Mouse (Mus musculus) heart, embryonic 14.5 days (tissue): ENCODE measurements around the gene Col13a1. TPM values are rescaled to one million over a fixed set of nuclear protein-coding genes. Genes with fewer than 3 reads are reported as not detected.

Experiments
- ATAC-seq: fragments of 200-750 bp; cut with Nextera tagmentation; 2 replicates; pipeline ENCODE4 v1.8.0; 2017; ENCODE audit warnings: low read depth, moderate TSS enrichment; ENCODE audit not compliant: insufficient number of reproducible peaks, insufficient read depth, low FRiP score
- H3K27ac ChIP-seq, 2 experiments: fragments of 200-500 bp in 1 of 2; fragments of 300-500 bp in 1 of 2; sonication (generic) in 1 of 2; replicated peaks in 1 of 2; 2 replicates each; pipeline ENCODE4 v1.5.1; 2012 to 2014; ENCODE audit warnings: low read depth in 2 of 2, low read length in 2 of 2, control low read depth in 1 of 2, mild to moderate bottlenecking in 1 of 2, mixed read lengths in 1 of 2; ENCODE audit not compliant: control insufficient read depth in 1 of 2, insufficient read depth in 1 of 2
- H3K27me3 ChIP-seq: fragments of 300-500 bp; sonication (generic); 2 replicates; pipeline ENCODE4 v1.6.1; 2014; ENCODE audit warnings: mild to moderate bottlenecking, low read length, control low read depth; ENCODE audit not compliant: control insufficient read depth, insufficient read depth
- H3K36me3 ChIP-seq: fragments of 300-500 bp; sonication (generic); 2 replicates; pipeline ENCODE4 v1.6.1; 2014; ENCODE audit warnings: mild to moderate bottlenecking, control low read depth, low read length, mixed read lengths; ENCODE audit not compliant: control insufficient read depth, insufficient read depth
- H3K4me1 ChIP-seq, 2 experiments: fragments of 200-500 bp in 1 of 2; fragments of 300-500 bp in 1 of 2; sonication (generic) in 1 of 2; 2 replicates each; pipeline ENCODE4 v1.6.1; 2012 to 2014; ENCODE audit warnings: low read length in 2 of 2, control low read depth in 1 of 2, mixed read lengths in 1 of 2; ENCODE audit not compliant: control insufficient read depth in 2 of 2, insufficient read depth in 2 of 2
- H3K4me2 ChIP-seq: fragments of 300-500 bp; sonication (generic); 2 replicates; pipeline ENCODE4 v1.6.1; 2014; ENCODE audit warnings: mild to moderate bottlenecking, low read length
- H3K4me3 ChIP-seq, 2 experiments: fragments of 200-500 bp in 1 of 2; fragments of 300-500 bp in 1 of 2; sonication (generic) in 1 of 2; 2 replicates each; pipeline ENCODE4 v1.5.1; 2012 to 2014; ENCODE audit warnings: low read length in 2 of 2, mild to moderate bottlenecking in 2 of 2, control low read depth in 1 of 2, low read depth in 1 of 2, moderate library complexity in 1 of 2; ENCODE audit not compliant: control insufficient read depth in 1 of 2, insufficient read depth in 1 of 2
- H3K9ac ChIP-seq: fragments of 300-500 bp; sonication (generic); 2 replicates; pipeline ENCODE4 v1.6.1; 2014; ENCODE audit warnings: mild to moderate bottlenecking, low read length
- H3K9me3 ChIP-seq: fragments of 300-500 bp; sonication (generic); 2 replicates; pipeline ENCODE4 v1.6.1; 2016; ENCODE audit warnings: low read length, control low read depth; ENCODE audit not compliant: control insufficient read depth
- WGBS: fragments of 180-500 bp; shearing (Covaris S2); extraction: QIAGEN DNeasy Blood & Tissue Kit; methylation state at CpG from one replicate; pipeline ENCODE4 v1.1.7; 2014; 5-methylcytosine and 5-hydroxymethylcytosine counted together
- polyA plus RNA-seq: library from polyadenylated mRNA; unstranded; fragments of >200 nt; fragmentation: Nextera tagmentation; extraction: Ambion mirVana; gene quantifications from 2 replicates; pipeline ENCODE4 v1.2.1, GENCODE M21; 2014

The Col13a1 gene
- polyA plus RNA-seq, 1 experiment from 2014 or later = 9.5 TPM

- no peak overlapping the region for H3K27ac ChIP-seq
- no peak for ATAC-seq
- 83% methylated on average over 4 of the region's 4 CpGs for WGBS
Observed at GRCm38 (mm10) chr10:62012371-62012770, 33.5 kb upstream of the Col13a1 start.

DNA sequence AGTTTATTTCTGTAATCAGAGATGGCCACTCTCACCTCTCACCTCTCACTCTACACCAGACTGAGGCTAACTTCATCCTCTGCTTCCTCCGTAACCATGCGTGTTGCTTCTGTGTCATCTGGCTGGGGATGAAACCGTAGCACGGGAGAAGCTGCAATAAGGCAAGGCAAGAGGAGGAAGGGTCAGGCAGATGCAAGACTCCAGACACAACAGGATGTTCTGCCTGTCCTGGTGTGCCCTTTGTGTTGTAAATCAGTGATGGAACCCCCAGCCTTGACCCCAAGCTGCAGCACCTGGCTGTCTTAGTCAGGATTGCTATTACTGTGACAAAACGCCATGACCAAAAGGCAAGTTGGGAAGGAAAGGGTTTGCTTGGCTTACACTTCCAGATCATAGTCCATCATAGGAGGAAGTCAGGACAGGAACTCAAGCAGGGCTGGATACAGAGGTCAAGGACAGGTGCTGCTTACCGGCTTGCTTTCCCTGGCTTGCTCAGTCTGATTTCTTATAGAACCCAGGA, 31.1 kb upstream of the Col13a1 start:
- no peaks in the 10 kb centered on the region for H3K27me3 ChIP-seq
- H3K9me3 ChIP-seq = no peaks in the 10 kb centered on the region
- no peaks in the 10 kb centered on the region for H3K36me3 ChIP-seq
- H3K4me1 ChIP-seq = no peaks in the 10 kb centered on the region
- H3K4me3 ChIP-seq = no peak overlapping the region
- WGBS = 65% methylated on average over 6 of the region's 6 CpGs
- no peak for ATAC-seq
- H3K27ac ChIP-seq = no peak overlapping the region
- no peak overlapping the region for H3K4me2 ChIP-seq
- no peak overlapping the region for H3K9ac ChIP-seq

More at GRCm38 (mm10) chr10:62012371-62012770, 33.5 kb upstream of the Col13a1 start:
- H3K4me3 ChIP-seq = no peak overlapping the region
- no peak overlapping the region for H3K9ac ChIP-seq
- no peaks in the 10 kb centered on the region for H3K36me3 ChIP-seq
- no peaks in the 10 kb centered on the region for H3K4me1 ChIP-seq
- H3K27me3 ChIP-seq = no peaks in the 10 kb centered on the region
- no peaks in the 10 kb centered on the region for H3K9me3 ChIP-seq
- H3K4me2 ChIP-seq = no peak overlapping the region

DNA sequence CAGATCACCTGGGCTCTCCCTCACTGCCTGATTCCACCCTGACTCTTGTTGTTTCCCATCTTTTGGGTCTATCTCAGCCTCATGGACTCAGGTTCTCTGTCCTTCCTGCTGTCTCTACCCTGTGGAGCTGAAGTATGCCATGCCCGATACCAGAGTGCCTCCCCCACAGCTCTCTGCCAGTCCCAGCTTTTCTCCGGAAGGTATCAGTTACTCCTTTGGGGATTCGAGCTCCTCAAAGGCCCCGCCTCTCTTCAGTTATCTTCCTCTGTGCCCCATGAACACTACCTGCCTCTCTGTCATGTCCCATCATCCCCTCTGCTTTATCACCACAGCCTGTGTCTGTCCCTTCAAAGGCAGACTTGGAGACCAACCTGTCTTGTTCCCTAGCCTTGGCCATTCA, 29.1 kb upstream of the Col13a1 start:
- 63% methylated on average over 4 of the region's 4 CpGs for WGBS
- H3K4me1 ChIP-seq = no peaks in the 10 kb centered on the region

GRCm38 (mm10) chr10:62006371-62006770, 27.5 kb upstream of the Col13a1 start:
- Histone ChIP-seq H3K4me2 (no peak overlapping the region), H3K36me3 (no peaks in the 10 kb centered on the region), H3K4me1 (no peaks in the 10 kb centered on the region), H3K27me3 (no peaks in the 10 kb centered on the region), H3K9me3 (no peaks in the 10 kb centered on the region), H3K4me3 (no peak overlapping the region), H3K27ac (no peak overlapping the region), H3K9ac (no peak overlapping the region)
- WGBS = 83% methylated on average over 8 of the region's 8 CpGs
- ATAC-seq = no peak

More for the DNA sequence above, 29.1 kb upstream of the Col13a1 start:
- ATAC-seq = no peak
- H3K27ac ChIP-seq = no peak overlapping the region
- no peaks in the 10 kb centered on the region for H3K9me3 ChIP-seq
- H3K4me3 ChIP-seq = no peak overlapping the region
- no peaks in the 10 kb centered on the region for H3K36me3 ChIP-seq
- H3K4me2 ChIP-seq = no peak overlapping the region
- H3K9ac ChIP-seq = no peak overlapping the region
- no peaks in the 10 kb centered on the region for H3K27me3 ChIP-seq

GRCm38 (mm10) chr10:62000216-62000615, 21.3 kb upstream of the Col13a1 start:
- Histone ChIP-seq H3K36me3 (no peaks in the 10 kb centered on the region), H3K4me2 (no peak overlapping the region), H3K27ac (no peak overlapping the region), H3K27me3 (no peaks in the 10 kb centered on the region), H3K4me1 (no peaks in the 10 kb centered on the region), H3K9me3 (no peaks in the 10 kb centered on the region), H3K9ac (no peak overlapping the region), H3K4me3 (no peak overlapping the region)
- 83% methylated on average over 1 of the region's 1 CpGs for WGBS
- ATAC-seq = no peak

- WGBS = 70% methylated on average over 1 of the region's 1 CpGs
- Histone ChIP-seq H3K4me1 (no peaks in the 10 kb centered on the region; a peak in 1 of 4 replicates), H3K36me3 (no peaks in the 10 kb centered on the region), H3K27ac (no peak overlapping the region), H3K9me3 (no peaks in the 10 kb centered on the region), H3K4me3 (no peak overlapping the region), H3K4me2 (no peak overlapping the region), H3K9ac (no peak overlapping the region), H3K27me3 (no peaks in the 10 kb centered on the region)
- ATAC-seq = no peak
Observed at GRCm38 (mm10) chr10:61999766-62000165, 20.9 kb upstream of the Col13a1 start.

DNA sequence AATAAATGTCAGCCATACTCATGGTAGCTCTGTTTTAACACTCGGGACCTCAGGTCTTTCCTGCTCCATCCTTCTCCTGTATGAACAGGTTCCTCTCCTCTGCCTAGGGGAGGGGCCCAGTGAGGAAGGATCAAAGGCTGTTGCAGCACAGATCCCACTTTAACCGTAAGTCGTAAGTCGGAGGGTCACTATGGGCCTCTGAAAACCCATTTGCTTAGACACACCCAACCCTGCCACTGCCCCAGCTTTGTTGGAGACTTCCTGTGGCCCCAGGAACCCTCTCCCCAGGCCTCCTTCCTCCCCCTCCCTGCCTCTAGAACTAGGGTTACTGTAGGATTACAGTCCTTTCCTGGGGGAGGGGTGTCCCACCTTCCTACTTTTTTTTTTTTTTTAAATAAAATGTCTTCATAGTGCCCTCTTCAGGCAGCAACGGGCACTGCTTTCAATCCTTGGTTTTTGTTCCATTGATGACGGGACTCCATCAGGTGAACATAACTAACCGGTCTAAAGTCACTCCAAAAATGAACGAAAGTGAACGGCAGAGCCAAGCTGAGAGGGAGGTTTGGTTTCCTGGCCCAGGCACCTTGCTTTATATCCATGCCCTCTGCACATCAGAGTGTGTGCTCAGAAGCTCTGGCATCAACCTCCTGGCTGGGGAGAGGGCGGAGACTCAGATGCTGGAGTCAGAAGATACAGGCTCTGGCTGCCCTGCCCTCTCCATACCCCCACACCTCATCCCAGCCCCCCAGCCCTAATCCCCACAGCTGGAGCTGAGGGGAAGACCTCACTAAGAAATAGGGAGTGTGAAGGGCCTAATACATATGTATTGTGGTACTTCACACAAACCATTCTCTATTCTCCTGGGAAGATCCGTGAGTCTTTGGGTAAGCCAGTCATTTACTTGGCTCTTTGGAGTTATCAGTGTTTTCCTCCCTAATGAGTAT, 12.8 kb upstream of the Col13a1 start:
- H3K4me1 ChIP-seq = no peaks in the 10 kb centered on the region; a peak in 1 of 4 replicates
- no peak overlapping the region for H3K27ac ChIP-seq
- H3K27me3 ChIP-seq = no peaks in the 10 kb centered on the region
- H3K9ac ChIP-seq = no peak overlapping the region
- H3K4me2 ChIP-seq = no peak overlapping the region
- H3K4me3 ChIP-seq = no peak overlapping the region
- 21% methylated on average over 11 of the region's 11 CpGs for WGBS
- H3K36me3 ChIP-seq = no peaks in the 10 kb centered on the region
- no peak for ATAC-seq
- H3K9me3 ChIP-seq = no peaks in the 10 kb centered on the region
